Mouse (Mus musculus): ENCODE data around the gene Cox6b1. TPM values are rescaled to one million over a fixed set of nuclear protein-coding genes. Genes with fewer than 3 reads are reported as not detected.

Cox6b1 gene
- polyA plus RNA-seq (2012; rRNA removed): 183 and 273 TPM in 2 replicates

DNA sequence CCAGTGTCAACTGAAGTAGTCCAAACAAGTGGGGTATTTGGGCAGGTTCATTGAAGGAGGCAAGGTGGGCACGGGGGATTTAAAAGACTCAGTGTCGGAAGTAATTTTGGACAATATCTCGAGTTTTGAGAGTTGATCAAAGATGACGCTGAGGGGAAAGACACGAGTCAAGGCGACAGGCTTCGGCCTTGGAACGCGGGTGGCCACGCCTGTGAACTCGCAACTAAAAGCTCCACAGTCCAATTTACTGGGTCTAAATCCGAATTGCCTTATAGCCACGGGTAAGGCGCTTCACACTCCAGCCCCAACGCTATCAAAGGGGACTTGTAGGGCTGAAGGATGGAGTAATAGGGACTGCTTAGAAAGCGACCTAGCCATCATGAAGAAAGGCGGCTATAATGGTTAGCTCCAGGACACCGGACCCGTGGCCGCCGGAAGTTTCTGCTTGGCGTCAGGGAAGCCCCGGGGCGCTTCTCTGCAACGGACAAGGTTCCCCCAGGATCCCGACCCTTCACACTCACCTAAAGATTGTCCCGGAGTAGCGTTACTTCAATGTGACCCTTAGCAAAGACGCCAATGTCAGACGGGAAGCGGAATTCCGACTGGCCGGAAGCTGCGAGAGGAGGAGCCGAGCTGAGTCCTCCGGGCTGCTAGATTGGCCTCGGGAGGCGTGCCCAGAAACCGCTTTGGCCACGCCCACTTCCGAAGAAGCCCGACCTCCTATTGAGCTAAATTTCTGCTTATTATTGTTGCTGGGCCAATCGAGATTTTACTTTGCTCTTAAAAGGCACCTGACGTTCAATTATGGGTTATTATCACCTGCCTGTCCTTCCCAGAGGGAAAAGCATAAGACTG lies at the start of gene Cox6b1:
Gene Cox6b1, minus strand, starts transcription at position 622 of the 855 bp plus-strand sequence.
- peak within 1 kb of the TSS; percentile 89 for H3K4me3 ChIP-seq (replicated peaks; ENCODE audit: extremely low read depth, low read depth, low read length)
- WGBS: 2% methylated on average over 44 of the region's 44 CpGs
- TF ChIP-seq CTCF (IDR thresholded peaks at IDR 0.05; ENCODE audit: insufficient read depth, low read length): no peak
- peak; percentile 77 for DNase-seq
- peaks cover 5% of the 10 kb centered on the region; the same call in 1 of the 2 replicates for H3K4me1 ChIP-seq (ENCODE audit: control insufficient read depth, insufficient read depth, low read length)

DNA sequence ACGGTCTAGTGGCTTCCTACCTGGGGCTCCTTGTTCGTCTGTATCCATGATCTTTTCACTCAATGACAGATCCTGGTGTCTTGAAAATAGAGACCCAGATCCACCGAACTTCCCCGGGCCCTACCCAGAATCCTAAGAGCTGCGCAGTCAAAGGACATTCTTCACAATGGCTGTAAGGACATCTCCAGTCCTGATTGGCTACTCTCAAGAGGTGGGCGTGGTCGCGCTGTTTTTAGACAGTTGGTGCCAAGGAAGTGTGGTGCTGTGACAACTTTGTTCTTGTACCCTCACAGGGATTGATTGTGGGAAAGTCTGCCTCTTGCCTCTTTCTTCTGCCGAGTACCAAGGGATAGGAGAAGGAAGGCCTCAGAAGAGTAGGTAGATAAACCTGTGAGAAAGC lies 45.5 kb upstream of the Cox6b1 start, which contains the start of gene Pmis2:
Gene Pmis2, minus strand, starts transcription at position 126 of the 400 bp plus-strand sequence.
- H3K4me1 ChIP-seq (ENCODE audit: control insufficient read depth, insufficient read depth, low read length): no peaks in the 10 kb centered on the region
- DNase-seq: no peak
- no peak within 1 kb of the TSS for H3K4me3 ChIP-seq (replicated peaks; ENCODE audit: extremely low read depth, low read depth, low read length)
- TF ChIP-seq CTCF (IDR thresholded peaks at IDR 0.05; ENCODE audit: insufficient read depth, low read length): no peak
- no peak for TF ChIP-seq POLR2A (IDR thresholded peaks at IDR 0.05; ENCODE audit: borderline replicate concordance, extremely low read depth, low read depth, low read length)
- 66% methylated on average over 9 of the region's 9 CpGs for WGBS

DNA sequence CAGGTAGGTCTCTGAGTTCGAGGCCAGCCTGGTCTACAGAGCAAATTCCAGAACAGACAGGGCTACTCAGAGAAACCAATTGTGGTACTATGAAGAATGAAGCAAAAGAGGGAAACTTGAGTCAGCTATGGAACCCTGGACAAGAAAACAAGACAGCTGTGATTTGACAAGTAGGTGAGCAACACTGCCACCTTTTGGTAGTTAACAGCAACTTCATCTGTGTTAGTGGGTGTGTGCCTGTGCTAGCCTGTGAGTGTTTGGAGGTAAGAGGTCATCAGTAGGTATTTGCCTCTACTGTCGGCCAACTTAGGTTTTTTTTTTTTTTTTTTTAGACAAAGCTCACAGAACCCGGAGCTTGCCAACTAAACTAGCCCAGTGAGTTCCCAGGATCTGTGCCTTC lies 43.3 kb upstream of the Cox6b1 start:
- 33% methylated on average over 3 of the region's 3 CpGs for WGBS
- TF ChIP-seq CTCF (IDR thresholded peaks at IDR 0.05; ENCODE audit: insufficient read depth, low read length): 0 out of 2 replicates have a peak, but pooled peaks have one; percentile 15
- TF ChIP-seq POLR2A (IDR thresholded peaks at IDR 0.05; ENCODE audit: borderline replicate concordance, extremely low read depth, low read depth, low read length): no peak
- DNase-seq: no peak
- H3K4me3 ChIP-seq (replicated peaks; ENCODE audit: extremely low read depth, low read depth, low read length): no peak overlapping the region
- H3K4me1 ChIP-seq (ENCODE audit: control insufficient read depth, insufficient read depth, low read length): no peaks in the 10 kb centered on the region; the same call in 1 of the 2 replicates

DNA sequence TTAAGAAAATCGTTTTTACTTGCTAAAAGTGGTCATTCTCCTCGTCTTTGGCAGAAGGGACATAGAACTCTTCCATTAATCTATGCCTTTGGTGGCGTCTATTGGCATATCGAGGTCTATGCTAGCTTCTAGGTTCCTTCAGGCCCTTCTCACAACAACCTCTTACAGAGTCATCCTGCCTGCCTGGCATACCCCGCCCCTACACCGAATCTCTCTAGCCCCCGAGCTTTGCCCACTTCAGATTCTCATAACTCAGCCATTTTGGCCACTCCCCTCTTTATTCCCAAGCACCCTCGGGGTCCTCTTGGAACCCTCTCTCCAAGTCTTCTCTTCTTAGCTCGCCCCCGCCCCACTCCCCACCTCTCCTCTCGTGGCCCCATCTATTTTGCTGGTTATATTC lies 39.4 kb upstream of the Cox6b1 start:
- no peaks in the 10 kb centered on the region; the same call in 1 of the 2 replicates for H3K4me1 ChIP-seq (ENCODE audit: control insufficient read depth, insufficient read depth, low read length)
- peak overlapping the region; percentile 78 for H3K4me3 ChIP-seq (replicated peaks; ENCODE audit: extremely low read depth, low read depth, low read length)
- DNase-seq: peak; percentile 21
- no peak for TF ChIP-seq CTCF (IDR thresholded peaks at IDR 0.05; ENCODE audit: insufficient read depth, low read length)
- TF ChIP-seq POLR2A (IDR thresholded peaks at IDR 0.05; ENCODE audit: borderline replicate concordance, extremely low read depth, low read depth, low read length): no peak
- 6% methylated on average over 11 of the region's 11 CpGs for WGBS

DNA sequence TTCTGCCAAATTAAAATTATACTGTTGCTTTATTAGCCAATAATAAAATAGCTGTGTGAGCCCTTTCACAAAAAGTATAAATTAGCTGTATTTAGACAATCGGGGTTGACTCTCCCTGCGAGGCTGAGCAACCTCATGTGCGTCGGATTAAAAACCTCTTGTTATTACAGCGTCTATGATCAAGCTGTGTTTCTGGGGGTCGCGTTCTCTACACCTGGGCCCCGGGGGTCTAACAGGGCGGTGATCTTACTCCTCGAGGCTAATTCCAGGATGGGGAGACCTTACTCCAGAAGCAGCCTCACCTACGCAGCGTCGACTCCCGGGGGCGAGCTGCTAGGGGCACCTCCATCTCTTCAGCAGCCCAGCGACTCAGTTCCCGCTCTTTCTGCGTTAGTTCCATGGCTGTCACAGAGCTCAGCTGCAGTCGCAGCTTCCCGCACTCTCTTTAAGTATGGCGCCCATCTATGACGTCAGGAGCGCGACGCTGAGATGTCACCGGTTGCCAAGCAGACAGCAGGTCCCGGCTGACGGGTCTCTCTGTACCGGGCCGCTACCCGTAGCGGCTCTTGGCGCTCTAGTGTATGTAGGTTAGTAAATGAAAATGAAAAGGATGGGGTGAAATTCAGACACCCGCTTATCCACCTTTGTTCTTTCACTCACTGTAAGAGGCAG lies 38.7 kb upstream of the Cox6b1 start, which contains the start of gene Haus5:
Gene Haus5, minus strand, starts transcription at position 466 of the 672 bp plus-strand sequence.
- TF ChIP-seq CTCF (IDR thresholded peaks at IDR 0.05; ENCODE audit: insufficient read depth, low read length): no peak
- TF ChIP-seq POLR2A (IDR thresholded peaks at IDR 0.05; ENCODE audit: borderline replicate concordance, extremely low read depth, low read depth, low read length): no peak

DNA sequence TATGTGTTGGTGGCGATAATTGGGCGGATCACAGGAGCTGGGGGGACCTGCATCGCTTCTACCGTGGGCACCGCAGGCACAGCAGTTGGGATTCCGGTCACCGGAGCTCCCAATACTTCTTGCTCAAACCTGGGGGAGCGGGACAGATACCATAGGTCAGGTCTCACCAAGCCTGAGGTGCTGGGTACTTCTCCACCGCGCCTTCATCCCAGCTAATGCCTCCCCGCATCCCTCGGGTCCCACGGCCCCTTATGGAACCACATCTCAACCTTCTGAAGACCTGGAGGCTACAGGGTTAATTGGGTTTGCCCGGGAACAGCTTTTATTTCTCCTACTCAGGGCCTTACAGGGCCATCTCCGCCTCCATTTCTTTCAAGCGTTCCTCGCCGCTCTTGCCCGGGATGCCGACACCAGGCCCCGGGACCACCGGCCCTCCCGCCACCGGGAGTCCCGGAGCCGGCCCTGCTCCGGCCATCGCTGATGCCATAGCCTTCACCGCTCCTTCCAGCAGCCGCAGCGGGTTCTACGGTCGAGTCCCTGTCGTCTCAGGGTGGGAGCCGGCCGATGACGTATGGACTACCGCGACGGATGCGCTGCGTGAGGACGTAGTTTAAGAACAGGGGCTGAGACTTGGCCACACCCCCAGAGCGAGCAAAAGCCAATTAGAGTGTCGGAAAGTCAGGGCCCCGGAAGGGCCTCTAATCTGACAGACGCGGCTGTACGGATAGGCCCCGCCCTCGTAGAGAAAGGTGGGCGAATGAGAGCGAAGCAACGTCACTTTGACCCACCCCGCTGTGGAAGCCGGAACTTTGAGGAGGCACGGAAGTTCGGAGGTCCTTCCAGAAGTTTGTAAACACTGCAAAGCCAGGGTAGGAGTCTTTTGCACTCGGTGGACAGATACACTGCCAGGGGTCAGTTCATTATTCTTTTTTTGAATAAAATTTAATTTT lies 23.9 kb upstream of the Cox6b1 start, which contains the start of gene Rbm42:
Gene Rbm42, minus strand, starts transcription at position 727 of the 950 bp plus-strand sequence.
- Histone ChIP-seq H3K4me1 (ENCODE audit: control insufficient read depth, insufficient read depth, low read length) (peaks cover 2% of the 10 kb centered on the region; the same call in 1 of the 2 replicates), H3K4me3 (replicated peaks; ENCODE audit: extremely low read depth, low read depth, low read length) (peak within 1 kb of the TSS; percentile 89)
- peak; percentile 97 for DNase-seq
- peak; percentile 59; the same call in 1 of the 2 replicates for TF ChIP-seq POLR2A (IDR thresholded peaks at IDR 0.05; ENCODE audit: borderline replicate concordance, extremely low read depth, low read depth, low read length)
- TF ChIP-seq CTCF (IDR thresholded peaks at IDR 0.05; ENCODE audit: insufficient read depth, low read length): no peak
- WGBS: 2% methylated on average over 59 of the region's 59 CpGs

More for the DNA sequence above, 38.7 kb upstream of the Cox6b1 start, which contains the start of gene Haus5:
- Histone ChIP-seq H3K4me3 (replicated peaks; ENCODE audit: extremely low read depth, low read depth, low read length) (peak within 1 kb of the TSS; percentile 78), H3K4me1 (ENCODE audit: control insufficient read depth, insufficient read depth, low read length) (no peaks in the 10 kb centered on the region; the same call in 1 of the 2 replicates)
- peak; percentile 92 for DNase-seq
- WGBS: under 1% methylated on average over 34 of the region's 34 CpGs

DNA sequence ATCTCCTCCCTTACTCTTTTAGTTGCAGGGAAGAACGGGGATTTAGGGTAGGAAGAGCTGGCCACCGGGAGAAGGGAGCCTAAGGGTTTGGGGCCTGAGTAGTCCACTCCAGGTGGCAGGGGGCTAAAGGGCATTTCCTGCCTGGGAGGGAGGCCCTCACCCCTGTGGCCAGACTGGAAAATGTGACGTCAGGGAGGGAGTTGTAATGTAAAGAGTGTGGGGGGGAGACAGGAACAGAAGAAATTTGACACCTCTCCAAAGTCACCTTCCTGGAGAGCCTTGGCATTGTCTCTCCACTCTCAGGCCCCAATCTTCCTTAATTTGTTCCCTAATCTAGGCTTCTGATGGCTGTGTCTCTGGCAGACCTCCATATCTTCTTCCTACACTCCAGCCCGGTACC lies 13.1 kb upstream of the Cox6b1 start:
- no peak overlapping the region for H3K4me3 ChIP-seq (replicated peaks; ENCODE audit: extremely low read depth, low read depth, low read length)
- WGBS: 9% methylated on average over 4 of the region's 4 CpGs
- no peaks in the 10 kb centered on the region for H3K4me1 ChIP-seq (ENCODE audit: control insufficient read depth, insufficient read depth, low read length)
- TF ChIP-seq POLR2A (IDR thresholded peaks at IDR 0.05; ENCODE audit: borderline replicate concordance, extremely low read depth, low read depth, low read length) (no peak), CTCF (IDR thresholded peaks at IDR 0.05; ENCODE audit: insufficient read depth, low read length) (no peak)
- no peak for DNase-seq

DNA sequence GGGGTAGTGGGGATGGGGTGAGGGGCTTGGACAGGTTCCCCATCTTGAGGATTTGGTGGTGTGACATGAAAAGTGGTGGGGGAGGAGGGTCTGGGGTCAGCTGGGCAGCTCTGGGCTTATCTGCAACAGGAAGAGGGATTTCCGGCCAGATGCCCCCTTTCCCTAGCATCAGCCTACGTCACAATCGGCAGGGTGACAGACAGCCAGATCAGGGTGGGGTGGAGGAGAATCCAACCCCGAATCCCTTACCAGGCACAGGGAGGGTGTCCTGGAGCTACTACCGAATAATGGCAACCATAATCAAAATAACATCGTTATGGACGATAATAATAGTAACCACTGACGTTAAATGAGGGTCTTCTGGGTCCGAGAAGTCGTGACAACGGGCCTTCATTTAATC lies 10.4 kb upstream of the Cox6b1 start:
- Histone ChIP-seq H3K4me3 (replicated peaks; ENCODE audit: extremely low read depth, low read depth, low read length) (no peak overlapping the region), H3K4me1 (ENCODE audit: control insufficient read depth, insufficient read depth, low read length) (no peaks in the 10 kb centered on the region)
- TF ChIP-seq POLR2A (IDR thresholded peaks at IDR 0.05; ENCODE audit: borderline replicate concordance, extremely low read depth, low read depth, low read length) (no peak), CTCF (IDR thresholded peaks at IDR 0.05; ENCODE audit: insufficient read depth, low read length) (no peak)
- no peak for DNase-seq
- 19% methylated on average over 11 of the region's 11 CpGs for WGBS

Measured in lung, adult 2 months (tissue).